Mouse (Mus musculus) embryonic facial prominence, embryonic 14.5 days (tissue): ENCODE measurements around the gene Gstm5. TPM values are rescaled to one million over a fixed set of nuclear protein-coding genes. Genes with fewer than 3 reads are reported as not detected.

Source experiments
- ATAC-seq: fragments of 200-750 bp; cut with Nextera tagmentation; 2 replicates; pipeline ENCODE4 v1.8.0; 2017; ENCODE audit warnings: low read depth, moderate number of reproducible peaks, moderate TSS enrichment
- DNase-seq: peaks from one replicate; pipeline ENCODE4 v3.0.0-alpha.2; 2015; ENCODE audit warnings: low spot score
- H3K27ac ChIP-seq: fragments of 300-500 bp; sonication (generic); replicated peaks from 2 replicates; pipeline ENCODE4 v1.5.1; 2014; ENCODE audit warnings: low read depth, mild to moderate bottlenecking, low read length, moderate library complexity
- H3K27me3 ChIP-seq: fragments of 300-500 bp; sonication (generic); replicated peaks from 2 replicates; pipeline ENCODE4 v1.6.1; 2014; ENCODE audit warnings: low read length; ENCODE audit not compliant: control insufficient read depth, insufficient read depth
- H3K36me3 ChIP-seq: fragments of 300-500 bp; sonication (generic); 2 replicates; pipeline ENCODE4 v1.6.1; 2014; ENCODE audit warnings: low read length, mixed read lengths; ENCODE audit not compliant: control insufficient read depth, insufficient read depth
- H3K4me1 ChIP-seq: fragments of 300-500 bp; sonication (generic); 2 replicates; pipeline ENCODE4 v1.6.1; 2014; ENCODE audit warnings: antibody characterized with exemption, low read length; ENCODE audit not compliant: control insufficient read depth, insufficient read depth
- H3K4me2 ChIP-seq: fragments of 300-500 bp; sonication (generic); 2 replicates; pipeline ENCODE4 v1.6.1; 2014; ENCODE audit warnings: low read depth, mild to moderate bottlenecking, low read length, moderate library complexity, mixed read lengths
- H3K4me3 ChIP-seq: fragments of 300-500 bp; sonication (generic); 2 replicates; pipeline ENCODE4 v1.5.1; 2014; ENCODE audit warnings: low read depth, mild to moderate bottlenecking, low read length
- H3K9ac ChIP-seq: fragments of 300-500 bp; sonication (generic); 2 replicates; pipeline ENCODE4 v1.6.1; 2014; ENCODE audit warnings: low read depth, mild to moderate bottlenecking, low read length, moderate library complexity, mixed read lengths
- H3K9me3 ChIP-seq: fragments of 300-500 bp; sonication (generic); 2 replicates; pipeline ENCODE4 v1.6.1; 2016; ENCODE audit warnings: low read length; ENCODE audit not compliant: control insufficient read depth
- WGBS: fragments of 180-500 bp; shearing (Covaris S2); extraction: QIAGEN DNeasy Blood & Tissue Kit; methylation state at CpG from one replicate; pipeline ENCODE4 v1.1.7; 2014; 5-methylcytosine and 5-hydroxymethylcytosine counted together
- polyA plus RNA-seq: library from polyadenylated mRNA; unstranded; fragments of >200 nt; fragmentation: Nextera tagmentation; extraction: Ambion mirVana; gene quantifications from 2 replicates; pipeline ENCODE4 v1.2.1, GENCODE M21; 2014

Gstm5 gene
- 226 and 261 TPM in 2 replicates for polyA plus RNA-seq

DNA sequence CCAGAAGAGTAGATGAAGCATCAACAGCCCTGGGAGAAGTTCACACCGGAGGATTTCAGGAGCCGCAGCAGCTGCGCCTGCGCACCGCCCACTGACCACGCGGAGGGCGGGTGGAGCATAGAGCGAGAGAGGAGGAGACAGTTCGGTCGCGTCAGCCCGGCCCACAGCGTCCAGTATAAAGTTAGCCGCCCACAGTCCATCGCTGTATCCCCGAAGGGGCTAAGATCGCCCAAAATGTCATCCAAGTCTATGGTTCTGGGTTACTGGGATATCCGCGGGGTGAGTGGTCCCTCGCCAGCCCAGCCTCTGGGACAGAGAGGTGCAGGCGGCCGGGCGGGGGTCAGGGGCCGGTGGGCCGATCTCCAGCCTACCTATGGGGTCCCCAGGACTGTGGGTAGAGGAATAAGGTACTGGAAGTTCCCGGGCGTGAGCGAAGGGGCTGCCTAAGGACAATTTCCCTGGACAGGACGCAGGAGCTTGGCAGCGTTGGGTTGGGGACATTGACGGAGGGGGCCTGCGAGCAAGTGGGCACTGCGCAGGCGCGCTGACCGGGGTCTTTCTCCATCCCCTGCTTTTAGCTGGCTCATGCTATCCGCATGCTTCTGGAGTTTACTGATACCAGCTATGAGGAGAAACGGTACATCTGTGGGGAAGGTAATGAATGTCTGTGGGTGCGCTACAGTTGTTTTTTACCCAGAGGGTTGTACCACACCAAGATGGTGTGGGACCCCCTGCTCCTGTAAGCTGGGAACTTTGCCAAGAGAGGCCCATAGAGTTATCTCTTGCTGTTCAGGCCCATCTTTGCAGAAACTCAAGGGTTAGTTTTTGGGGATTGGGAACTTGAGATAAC is at the start of gene Gstm5:
Gene Gstm5 (plus strand): TSS at position 102 of the 850 bp plus-strand sequence.
- peaks cover 5% of the 10 kb centered on the region for H3K4me1 ChIP-seq
- peak within 1 kb of the TSS; percentile 77 for H3K4me3 ChIP-seq
- H3K9ac ChIP-seq: peak within 1 kb of the TSS; percentile 91
- no peaks in the 10 kb centered on the region for H3K9me3 ChIP-seq
- no peaks in the 10 kb centered on the region for H3K27me3 ChIP-seq
- peaks cover 11% of the 10 kb centered on the region; the same call in 1 of the 2 replicates for H3K36me3 ChIP-seq
- peak; percentile 91 for DNase-seq
- H3K27ac ChIP-seq: peak within 1 kb of the TSS; percentile 80
- peak within 1 kb of the TSS; percentile 78 for H3K4me2 ChIP-seq
- ATAC-seq: peak; percentile 98
- 4% methylated on average over 31 of the region's 40 CpGs for WGBS

DNA sequence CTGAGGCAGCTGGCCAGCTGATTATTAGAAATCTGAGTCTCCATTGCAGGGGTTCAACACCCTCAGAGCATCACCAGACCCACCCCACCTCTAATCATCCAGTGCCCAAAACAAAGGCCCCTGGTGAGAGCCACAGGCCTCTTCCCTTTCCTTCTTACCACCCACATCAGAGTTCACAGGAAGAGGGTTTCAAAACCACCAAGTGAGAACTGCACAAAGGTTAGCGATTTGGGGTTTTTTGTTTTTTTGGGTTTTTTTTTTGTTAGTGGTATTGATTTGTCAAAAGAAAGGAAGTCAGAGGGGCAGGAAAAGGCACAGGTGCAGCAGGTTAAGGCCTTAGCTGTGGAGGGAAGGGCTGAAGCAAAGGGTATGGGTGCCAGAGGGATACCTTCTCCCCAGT is 49.4 kb upstream of the Gstm5 start:
- ATAC-seq: no peak
- peaks cover 21% of the 10 kb centered on the region for H3K4me1 ChIP-seq
- H3K36me3 ChIP-seq: no peaks in the 10 kb centered on the region
- no peak overlapping the region for H3K9ac ChIP-seq
- H3K9me3 ChIP-seq: no peaks in the 10 kb centered on the region
- no peak overlapping the region for H3K4me3 ChIP-seq
- H3K27me3 ChIP-seq: no peaks in the 10 kb centered on the region
- DNase-seq: no peak
- no peak overlapping the region for H3K27ac ChIP-seq
- H3K4me2 ChIP-seq: no peak overlapping the region
- 90% methylated on average over 1 of the region's 1 CpGs for WGBS

DNA sequence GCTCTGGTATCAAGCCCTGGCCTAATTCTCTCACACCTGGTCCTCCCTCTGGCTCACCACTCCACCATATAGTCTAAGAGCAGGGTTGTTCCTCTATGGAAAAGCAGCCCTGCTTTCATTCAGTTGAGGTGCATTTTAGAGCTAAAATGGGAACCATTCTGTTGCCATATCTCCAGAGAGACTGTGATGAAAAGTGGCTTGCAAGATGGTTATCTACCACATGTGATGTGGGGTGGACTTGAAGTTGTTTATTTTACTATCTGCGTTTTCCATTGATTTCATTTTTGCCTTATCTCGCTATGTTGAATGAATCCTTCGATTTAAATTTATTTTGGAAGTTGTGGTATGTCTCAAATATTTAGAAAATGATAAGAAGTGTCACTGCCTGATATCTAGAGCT is 48.8 kb upstream of the Gstm5 start:
- Histone ChIP-seq H3K4me3 (no peak overlapping the region), H3K4me1 (peaks cover 19% of the 10 kb centered on the region), H3K9ac (no peak overlapping the region), H3K36me3 (no peaks in the 10 kb centered on the region), H3K27ac (no peak overlapping the region), H3K4me2 (no peak overlapping the region), H3K9me3 (no peaks in the 10 kb centered on the region), H3K27me3 (no peaks in the 10 kb centered on the region)
- DNase-seq (no peak), ATAC-seq (no peak)
- 78% methylated on average over 3 of the region's 3 CpGs for WGBS

DNA sequence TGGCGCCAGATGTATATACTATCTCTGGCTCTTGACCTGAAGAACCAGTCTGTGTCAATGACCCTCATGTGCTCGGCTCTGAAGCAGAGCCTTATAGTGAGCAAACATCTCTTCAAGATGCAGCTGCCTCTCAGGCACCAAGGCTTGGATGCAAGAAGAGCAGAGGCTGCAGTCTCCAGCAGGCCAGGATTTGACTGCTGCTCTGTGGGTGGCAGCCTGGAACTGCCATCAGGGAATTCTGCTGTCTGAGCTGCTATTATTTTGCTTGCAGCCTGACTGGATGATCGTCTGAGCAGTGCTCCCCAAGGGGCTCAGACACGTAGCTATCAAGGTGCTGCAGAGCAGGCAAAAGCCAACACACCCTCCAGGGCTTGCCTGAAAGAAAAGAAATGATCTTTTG is 47.5 kb upstream of the Gstm5 start:
- H3K4me1 ChIP-seq: peaks cover 19% of the 10 kb centered on the region
- H3K9me3 ChIP-seq: no peaks in the 10 kb centered on the region
- peak overlapping the region; percentile 33; the same call in 1 of the 2 replicates for H3K27ac ChIP-seq
- ATAC-seq (no peak), DNase-seq (no peak)
- no peak overlapping the region for H3K9ac ChIP-seq
- no peak overlapping the region for H3K4me3 ChIP-seq
- H3K27me3 ChIP-seq: no peaks in the 10 kb centered on the region
- no peak overlapping the region for H3K4me2 ChIP-seq
- 31% methylated on average over 4 of the region's 4 CpGs for WGBS
- no peaks in the 10 kb centered on the region for H3K36me3 ChIP-seq

DNA sequence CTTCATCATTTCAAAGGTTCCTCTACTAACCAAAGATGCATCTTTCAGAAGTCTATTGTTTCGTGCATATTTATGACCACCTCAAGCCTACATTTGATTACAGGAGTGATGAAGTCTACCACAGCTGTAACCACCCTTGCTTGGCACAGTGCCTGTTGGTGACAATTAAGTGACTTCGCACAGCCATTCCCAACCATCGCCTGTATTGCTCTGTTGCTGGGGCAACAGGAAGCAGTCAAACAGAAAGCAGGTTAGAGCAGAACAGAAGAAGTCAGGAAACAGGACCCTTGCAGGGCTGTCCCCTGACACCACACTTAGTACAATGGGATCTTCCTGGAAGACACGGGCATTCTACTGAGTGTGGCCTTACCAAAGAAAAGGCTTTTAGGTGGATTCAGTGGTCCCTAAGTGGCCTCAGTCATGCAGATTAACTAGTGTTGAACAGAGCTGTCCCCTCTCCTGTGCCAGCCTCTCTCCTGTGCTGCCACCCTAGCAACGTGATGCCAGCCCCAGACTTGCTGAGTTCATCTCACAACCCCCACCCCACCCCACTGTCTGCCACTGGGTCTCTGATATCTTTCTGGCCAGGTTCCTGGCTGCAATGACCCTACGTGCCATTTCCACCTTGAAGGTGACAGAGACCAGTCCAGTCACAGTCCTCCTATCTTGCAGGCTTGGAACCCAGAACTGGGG is 46.5 kb upstream of the Gstm5 start:
- Histone ChIP-seq H3K4me1 (peaks cover 19% of the 10 kb centered on the region), H3K27ac (no peak overlapping the region), H3K4me3 (no peak overlapping the region), H3K36me3 (no peaks in the 10 kb centered on the region), H3K9ac (no peak overlapping the region), H3K27me3 (no peaks in the 10 kb centered on the region), H3K4me2 (no peak overlapping the region), H3K9me3 (no peaks in the 10 kb centered on the region)
- 78% methylated on average over 6 of the region's 6 CpGs for WGBS
- DNase-seq: no peak
- ATAC-seq: no peak

DNA sequence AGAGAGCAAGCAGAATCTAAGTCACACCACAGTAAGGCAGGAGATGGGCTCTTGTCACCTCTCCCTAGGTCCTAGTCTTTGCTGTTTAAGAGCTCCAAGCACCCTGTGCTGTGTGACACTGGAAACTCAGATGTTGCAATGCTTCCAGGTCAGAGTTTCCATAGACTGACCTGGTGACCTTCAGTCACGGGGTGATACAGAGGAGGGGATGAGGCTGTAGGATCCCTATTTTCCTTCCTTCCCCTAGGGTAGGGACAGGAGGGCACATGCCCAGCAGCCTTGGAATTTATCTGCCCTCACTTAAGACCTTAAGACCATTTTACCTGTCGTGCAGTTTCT is 46.0 kb upstream of the Gstm5 start:
- Histone ChIP-seq H3K4me3 (no peak overlapping the region), H3K36me3 (no peaks in the 10 kb centered on the region), H3K27me3 (no peaks in the 10 kb centered on the region), H3K9me3 (no peaks in the 10 kb centered on the region), H3K4me1 (peaks cover 19% of the 10 kb centered on the region), H3K27ac (no peak overlapping the region), H3K9ac (no peak overlapping the region), H3K4me2 (no peak overlapping the region)
- no peak for DNase-seq
- ATAC-seq: no peak
- 69% methylated on average over 2 of the region's 2 CpGs for WGBS

DNA sequence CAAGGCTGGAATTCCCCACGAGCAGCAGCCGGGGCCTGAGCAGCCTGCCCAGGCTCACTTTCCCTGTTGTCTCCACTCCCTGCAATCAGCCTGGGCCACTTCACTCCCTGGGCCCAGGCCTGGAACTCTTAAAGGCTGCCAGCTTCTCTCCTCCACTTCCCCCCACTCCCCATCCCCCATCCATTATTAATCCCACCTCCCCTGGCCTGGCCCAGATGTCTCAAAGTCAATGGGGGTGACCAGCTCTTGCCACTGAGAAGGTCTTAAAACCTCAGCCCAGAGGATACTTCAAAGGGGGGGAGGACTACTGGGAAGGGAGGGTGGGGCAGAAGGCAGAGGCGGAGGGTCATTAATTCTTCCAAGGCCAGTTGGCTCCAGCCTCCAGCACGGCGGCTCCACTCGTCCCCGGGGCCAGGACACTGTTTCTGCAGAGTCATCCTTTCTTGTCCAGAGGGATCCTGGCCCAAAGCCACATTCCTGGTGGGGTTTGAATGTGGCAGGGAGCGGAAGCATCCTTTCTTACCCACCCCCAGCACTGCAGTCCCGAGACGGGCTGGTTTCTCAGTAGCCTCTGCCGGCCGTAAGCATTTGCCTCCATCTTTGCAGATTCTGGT is 45.1 kb upstream of the Gstm5 start:
- ATAC-seq: peak; percentile 19; the same call in 1 of the 2 replicates
- no peak overlapping the region for H3K4me3 ChIP-seq
- DNase-seq: peak; percentile 67
- peaks cover 19% of the 10 kb centered on the region for H3K4me1 ChIP-seq
- H3K9ac ChIP-seq: peak overlapping the region; percentile 22; the same call in 1 of the 2 replicates
- H3K36me3 ChIP-seq: no peaks in the 10 kb centered on the region
- no peaks in the 10 kb centered on the region for H3K27me3 ChIP-seq
- no peaks in the 10 kb centered on the region for H3K9me3 ChIP-seq
- H3K27ac ChIP-seq: no peak overlapping the region
- WGBS: 25% methylated on average over 12 of the region's 12 CpGs
- peak overlapping the region; percentile 28 for H3K4me2 ChIP-seq

DNA sequence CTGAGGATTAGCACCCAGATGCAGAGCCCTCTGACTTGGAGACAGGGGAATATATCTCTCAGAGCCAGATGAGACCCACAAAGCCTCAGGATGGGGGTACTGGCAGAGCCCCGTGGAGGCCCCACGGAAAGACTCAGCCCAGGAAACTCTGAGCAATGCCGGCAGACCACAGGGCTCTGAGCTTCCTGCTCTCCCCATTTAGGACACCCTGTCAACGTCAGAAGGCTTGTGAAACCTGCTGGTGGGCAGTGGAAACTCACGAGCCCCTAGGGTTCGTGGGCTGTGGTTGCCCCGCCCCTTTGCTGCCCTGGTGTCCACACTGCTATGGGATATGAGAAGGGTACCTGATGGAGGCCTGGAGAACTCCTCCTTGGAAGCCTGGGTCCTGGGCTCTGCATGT is 42.8 kb upstream of the Gstm5 start:
- Histone ChIP-seq H3K4me2 (no peak overlapping the region), H3K9ac (0 out of 2 replicates have a peak overlapping the region, but pooled peaks have one; percentile 8), H3K36me3 (no peaks in the 10 kb centered on the region), H3K4me1 (peaks cover 19% of the 10 kb centered on the region), H3K27me3 (no peaks in the 10 kb centered on the region), H3K4me3 (no peak overlapping the region), H3K27ac (no peak overlapping the region), H3K9me3 (no peaks in the 10 kb centered on the region)
- no peak for DNase-seq
- 61% methylated on average over 7 of the region's 7 CpGs for WGBS
- no peak for ATAC-seq
